Mouse (Mus musculus): ENCODE measurements around the gene Arid3c.
"Not testable (repeated sequence)": the region's sequence is repeated elsewhere in the genome, so short reads cannot be mapped to it uniquely, and the experiment has no call there.

The Arid3c gene

GRCm38 (mm10) chr4:41705922-41706754 lies 24.8 kb downstream of the Arid3c start:
- DNase-seq (ENCODE audit: low spot score), result no peak

GRCm38 (mm10) chr4:41704651-41705050 lies 26.3 kb downstream of the Arid3c start:
- DNase-seq (ENCODE audit: low spot score), result no peak

- not testable (repeated sequence) for DNase-seq (ENCODE audit: low spot score)
These were observed 28.7 kb downstream of the Arid3c start for GRCm38 (mm10) chr4:41702226-41702625.

GRCm38 (mm10) chr4:41700224-41700623 lies 30.7 kb downstream of the Arid3c start:
- not testable (repeated sequence) for DNase-seq (ENCODE audit: low spot score)

- DNase-seq (ENCODE audit: low spot score), result not testable (repeated sequence)
These were observed 31.2 kb downstream of the Arid3c start, which contains the start of gene Il11ra1 for GRCm38 (mm10) chr4:41699783-41700182. TSS of gene Il11ra1 (plus strand) at chr4:41699989.

GRCm38 (mm10) chr4:41698421-41699016 lies 32.4 kb downstream of the Arid3c start:
- DNase-seq (ENCODE audit: low spot score), result not testable (repeated sequence)

GRCm38 (mm10) chr4:41696930-41697841 lies 33.8 kb downstream of the Arid3c start, which contains the start of gene Cntfr:
TSS of gene Cntfr (minus strand) at chr4:41697089.
- peak; percentile 48 for DNase-seq (ENCODE audit: low spot score)

- DNase-seq (ENCODE audit: low spot score), result not testable (repeated sequence)
These were observed 34.5 kb downstream of the Arid3c start for GRCm38 (mm10) chr4:41696452-41696851.

GRCm38 (mm10) chr4:41695800-41696199 lies 35.1 kb downstream of the Arid3c start:
- not testable (repeated sequence) for DNase-seq (ENCODE audit: low spot score)

- not testable (repeated sequence) for DNase-seq (ENCODE audit: low spot score)
These were observed 37.4 kb downstream of the Arid3c start for GRCm38 (mm10) chr4:41693511-41693910.

- DNase-seq (ENCODE audit: low spot score), result not testable (repeated sequence)
These were observed 40.9 kb downstream of the Arid3c start for GRCm38 (mm10) chr4:41690014-41690413.

GRCm38 (mm10) chr4:41688562-41688961 lies 42.4 kb downstream of the Arid3c start:
- not testable (repeated sequence) for DNase-seq (ENCODE audit: low spot score)

- DNase-seq (ENCODE audit: low spot score), result not testable (repeated sequence)
These were observed 45.0 kb downstream of the Arid3c start for GRCm38 (mm10) chr4:41685882-41686492.

GRCm38 (mm10) chr4:41684931-41685453 lies 46.0 kb downstream of the Arid3c start:
- DNase-seq (ENCODE audit: low spot score), result not testable (repeated sequence)

- not testable (repeated sequence) for DNase-seq (ENCODE audit: low spot score)
These were observed 46.6 kb downstream of the Arid3c start for GRCm38 (mm10) chr4:41684131-41684930.

GRCm38 (mm10) chr4:41683303-41683702 lies 47.6 kb downstream of the Arid3c start:
- not testable (repeated sequence) for DNase-seq (ENCODE audit: low spot score)

GRCm38 (mm10) chr4:41682789-41683188 lies 48.2 kb downstream of the Arid3c start:
- DNase-seq (ENCODE audit: low spot score), result no peak

- DNase-seq (ENCODE audit: low spot score), result no peak
These were observed 49.0 kb downstream of the Arid3c start for GRCm38 (mm10) chr4:41681947-41682346.

GRCm38 (mm10) chr4:41681176-41681575 lies 49.8 kb downstream of the Arid3c start:
- no peak for DNase-seq (ENCODE audit: low spot score)

- no peak for DNase-seq (ENCODE audit: low spot score)
These were observed 51.7 kb downstream of the Arid3c start for GRCm38 (mm10) chr4:41679291-41679690.

All from spleen, adult 12 weeks (tissue).